Mouse (Mus musculus) bone marrow macrophage, adult 2 months (primary cell): ENCODE data around the gene Pigr.

Experiments used
- CTCF ChIP-seq: IDR thresholded peaks from 2 replicates; pipeline ENCODE4 v1.5.1; 2012; ENCODE audit warnings: low read depth, mild to moderate bottlenecking, low read length, moderate library complexity
- POLR2A ChIP-seq: IDR thresholded peaks from 2 replicates; pipeline ENCODE4 v1.6.1; 2012; ENCODE audit warnings: mild to moderate bottlenecking, low read depth, low read length, borderline replicate concordance

- TF ChIP-seq CTCF (no peak), POLR2A (no peak)
Measured at GRCm38 (mm10) chr1:130826448-130826847, at the start of gene Pigr.
